Mouse (Mus musculus) CD4-positive, CD25-positive, alpha-beta regulatory T cell, adult 9 weeks (primary cell): ENCODE measurements around the gene Cdk19. TPM values are rescaled to one million over a fixed set of nuclear protein-coding genes. Genes with fewer than 3 reads are reported as not detected.

Source experiments
- polyA plus RNA-seq: library from polyadenylated mRNA; unstranded; fragments of 100-300 nt; shearing (Covaris generic); gene quantifications from one replicate; pipeline ENCODE4 v1.2.1, GENCODE M21; 2017

Gene Cdk19
- 22.8 TPM for polyA plus RNA-seq

GRCm38 (mm10) chr10:40339351-40339964, at the start of gene Cdk19:
Cdk19 (plus strand) TSS chr10:40339564.

DNA sequence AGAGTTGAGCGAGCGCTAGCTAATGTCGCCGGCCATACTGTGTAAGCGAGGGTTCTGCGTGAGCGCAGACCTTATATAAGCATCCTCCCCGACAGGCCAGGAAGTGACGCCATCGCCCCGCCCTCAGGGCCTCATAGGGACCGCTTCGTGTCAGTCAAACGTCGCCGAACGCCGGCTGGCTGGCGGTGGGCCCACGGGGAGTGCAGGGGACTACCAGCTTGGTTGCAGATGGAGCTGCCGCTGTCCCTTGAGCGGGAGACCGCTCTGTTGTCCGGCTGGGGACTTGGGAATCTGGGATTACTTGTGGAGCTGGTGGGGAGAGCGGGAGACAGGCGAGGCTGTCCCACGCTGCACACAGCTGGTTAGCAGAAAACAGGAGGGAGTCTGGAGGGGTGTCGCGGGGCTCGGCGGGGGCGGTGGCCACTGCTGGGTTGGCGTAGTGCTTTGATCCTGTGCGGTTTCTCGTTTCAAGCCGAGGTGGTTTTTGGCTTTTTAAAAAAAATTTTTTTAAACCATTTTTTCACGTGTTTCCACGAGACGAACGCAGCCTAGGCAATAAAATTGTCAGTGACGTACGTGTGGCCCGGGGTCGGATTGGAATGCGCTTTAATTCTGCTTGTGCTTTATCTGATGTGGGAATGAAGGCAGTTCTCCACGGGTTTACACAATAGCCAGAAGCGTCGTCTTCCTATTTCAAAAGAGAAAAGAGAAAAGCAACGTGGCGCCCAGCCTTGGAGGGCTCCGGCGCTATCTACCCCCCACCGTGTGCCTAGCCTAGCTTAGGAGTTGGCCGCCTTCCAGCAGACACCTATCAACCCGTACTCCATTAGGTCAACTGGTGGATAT, 37.0 kb upstream of the Cdk19 start, which contains the start of gene Amd1:
TSS of gene Amd1 (minus strand) at position 47 of the 846 bp plus-strand sequence.

Other genes with a start within 250 kb of the Cdk19 start
- 1.1 TPM for gene Slc16a10, start 197.3 kb upstream of the Cdk19 start, polyA plus RNA-seq
- gene Rpf2, start 92.5 kb upstream of the Cdk19 start, polyA plus RNA-seq, result 67.4 TPM
- 101 TPM for gene Gtf3c6, start 81.5 kb upstream of the Cdk19 start, polyA plus RNA-seq
- gene Amd1, start 37.4 kb upstream of the Cdk19 start, polyA plus RNA-seq, result 86.3 TPM
- not detected for gene Slc22a16, start 230.8 kb downstream of the Cdk19 start, polyA plus RNA-seq